Mouse (Mus musculus) heart, adult 2 months (tissue): ENCODE data around the gene Mei4. TPM values are rescaled to one million over a fixed set of nuclear protein-coding genes. Genes with fewer than 3 reads are reported as not detected.

Experiments
- DNase-seq, 2 experiments: peaks; one replicate each; pipeline ENCODE4 v3.0.0; 2021
- H3K27ac ChIP-seq: fragments of 200-600 bp; 2 replicates; pipeline ENCODE4 v1.8.1; 2022
- H3K27me3 ChIP-seq: fragments of 200-500 bp; 2 replicates; pipeline ENCODE4 v1.6.1; 2012; ENCODE audit warnings: mild to moderate bottlenecking, low read length, inconsistent platforms, mixed read lengths; ENCODE audit not compliant: control insufficient read depth, insufficient read depth
- H3K36me3 ChIP-seq: fragments of 200-500 bp; 2 replicates; pipeline ENCODE4 v1.6.1; 2012; ENCODE audit warnings: low read length, inconsistent platforms; ENCODE audit not compliant: control insufficient read depth, insufficient read depth
- H3K4me1 ChIP-seq: fragments of 200-500 bp; 2 replicates; pipeline ENCODE4 v1.6.1; 2011; ENCODE audit warnings: low read length; ENCODE audit not compliant: control insufficient read depth, insufficient read depth
- H3K4me3 ChIP-seq: fragments of 200-600 bp; 2 replicates; pipeline ENCODE4 v1.8.1; 2022
- H3K79me2 ChIP-seq: fragments of 200-500 bp; replicated peaks from 2 replicates; pipeline ENCODE4 v1.6.1; 2012; ENCODE audit warnings: mild to moderate bottlenecking, inconsistent platforms, low read length, moderate library complexity, mixed read lengths; ENCODE audit not compliant: control insufficient read depth, insufficient read depth
- H3K9ac ChIP-seq: fragments of 200-500 bp; 2 replicates; pipeline ENCODE4 v1.6.1; 2012; ENCODE audit warnings: low read depth, mild to moderate bottlenecking, control low read depth, inconsistent platforms, low read length, mixed read lengths
- CTCF ChIP-seq: fragments of 200-600 bp; IDR thresholded peaks from 2 replicates; pipeline ENCODE4 v1.8.1; 2022; ENCODE audit warnings: antibody characterized with exemption, mild to moderate bottlenecking, moderate library complexity
- EP300 ChIP-seq: fragments of 200-500 bp; IDR thresholded peaks from 2 replicates; pipeline ENCODE4 v1.6.1; 2011; ENCODE audit warnings: low read depth, low read length, control low read depth; ENCODE audit not compliant: insufficient read depth
- POLR2A ChIP-seq: fragments of 200-500 bp; IDR thresholded peaks from 2 replicates; pipeline ENCODE4 v1.6.1; 2011; ENCODE audit warnings: mild to moderate bottlenecking, low read depth, low read length, control low read depth; ENCODE audit not compliant: insufficient read depth
- WGBS: fragments of 180-500 bp; shearing (Covaris S2); methylation state at CpG from one replicate; pipeline ENCODE4 v1.1.7; 2018; 5-methylcytosine and 5-hydroxymethylcytosine counted together
- intact Hi-C: fragments of 180-260 bp; cut with DNase I; formaldehyde crosslinking; loops from one replicate; pipeline ENCODE4 v1.15.1; 2025
- polyA plus RNA-seq: library from polyadenylated mRNA; depleted of rRNA; stranded (reverse); fragments of >200 nt; gene quantifications from 2 replicates; pipeline ENCODE4 v1.2.3, GENCODE M21; 2012
- total RNA-seq, 2 experiments: library from RNA; stranded (reverse); gene quantifications; 2 replicates each; pipeline ENCODE4 v1.2.3; 2021

Gene Mei4
- total and polyA plus RNA-seq, 3 experiments = not detected

DNA sequence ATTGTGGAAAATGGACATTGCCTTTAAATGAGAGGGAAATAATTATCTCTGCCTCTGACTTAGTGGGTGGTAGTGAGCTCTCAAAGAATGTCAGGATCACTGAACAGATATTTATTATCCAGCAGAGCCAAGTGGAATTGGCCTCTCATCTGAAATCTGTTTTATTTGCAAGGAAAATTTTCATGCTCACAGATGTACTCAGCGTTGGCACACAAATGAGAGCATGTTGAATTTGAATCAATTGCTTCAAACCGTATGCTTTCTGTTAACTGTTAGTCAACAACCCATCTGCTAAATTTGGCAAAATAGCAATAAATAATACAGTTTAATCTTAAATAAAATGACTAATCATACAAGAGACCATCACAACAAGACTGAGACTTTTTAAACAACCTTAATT lies 181.0 kb downstream of the Mei4 start:
- 84% methylated on average over 2 of the region's 2 CpGs for WGBS
- no peaks in the 10 kb centered on the region for H3K27me3 ChIP-seq

DNA sequence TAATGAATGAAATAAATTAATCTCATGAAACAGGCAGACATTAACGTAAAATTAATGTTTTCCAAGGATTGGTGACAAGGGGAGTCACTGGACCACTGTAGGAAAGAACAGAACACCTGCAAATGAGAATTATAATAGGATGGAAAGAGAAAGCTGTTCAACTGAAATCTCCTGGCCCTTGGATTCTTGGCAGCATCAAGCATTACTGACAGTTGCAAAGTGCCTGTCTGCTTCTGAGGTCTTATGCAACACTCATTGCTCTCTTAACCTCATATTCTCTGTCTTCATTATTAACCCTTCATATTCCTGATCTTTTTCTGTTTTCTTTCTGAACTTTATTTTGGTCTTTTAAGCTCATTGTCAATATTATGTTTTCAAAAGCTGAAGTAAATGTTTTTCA lies 210.4 kb downstream of the Mei4 start:
- intact Hi-C loops = no loop called here
- Histone ChIP-seq H3K4me3 (no peak overlapping the region), H3K4me1 (no peaks in the 10 kb centered on the region), H3K36me3 (no peaks in the 10 kb centered on the region), H3K27me3 (no peaks in the 10 kb centered on the region), H3K9ac (no peak overlapping the region), H3K27ac (no peak overlapping the region), H3K79me2 (no peaks in the 10 kb centered on the region)
- 45% methylated on average over 1 of the region's 1 CpGs for WGBS
- TF ChIP-seq EP300 (no peak), POLR2A (no peak), CTCF (no peak)
- DNase-seq = no peak

More for the DNA sequence above, 181.0 kb downstream of the Mei4 start:
- H3K4me1 ChIP-seq = no peaks in the 10 kb centered on the region
- intact Hi-C loops = no loop called here
- H3K9ac ChIP-seq = no peak overlapping the region
- no peaks in the 10 kb centered on the region for H3K79me2 ChIP-seq
- H3K4me3 ChIP-seq = no peak overlapping the region
- TF ChIP-seq POLR2A (no peak), CTCF (no peak), EP300 (no peak)
- H3K36me3 ChIP-seq = no peaks in the 10 kb centered on the region
- H3K27ac ChIP-seq = no peak overlapping the region
- no peak for DNase-seq

DNA sequence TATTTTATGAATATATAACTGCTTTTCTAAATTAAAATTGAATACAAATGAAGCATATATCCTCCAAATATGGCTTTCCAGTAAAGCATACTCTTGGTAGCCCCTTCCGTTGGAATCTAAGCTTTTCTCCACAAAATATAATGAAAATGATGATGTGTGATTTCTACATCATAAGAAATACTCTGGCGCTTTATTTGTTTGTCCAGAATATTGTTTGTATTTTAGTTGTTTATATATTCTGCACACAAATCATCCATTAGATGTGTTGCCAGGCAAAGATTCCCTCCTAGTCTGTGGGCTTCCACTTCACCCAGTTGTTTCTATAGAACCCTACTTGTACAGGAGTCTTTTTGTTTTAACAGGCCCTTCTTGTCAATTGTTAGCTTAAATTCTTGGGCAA lies 211.8 kb downstream of the Mei4 start:
- Histone ChIP-seq H3K36me3 (no peaks in the 10 kb centered on the region), H3K79me2 (no peaks in the 10 kb centered on the region), H3K4me3 (no peak overlapping the region), H3K27ac (no peak overlapping the region), H3K27me3 (no peaks in the 10 kb centered on the region), H3K9ac (no peak overlapping the region), H3K4me1 (no peaks in the 10 kb centered on the region)
- no peak for DNase-seq
- intact Hi-C loops = no loop called here
- 85% methylated on average over 2 of the region's 2 CpGs for WGBS
- TF ChIP-seq EP300 (no peak), POLR2A (no peak), CTCF (no peak)

DNA sequence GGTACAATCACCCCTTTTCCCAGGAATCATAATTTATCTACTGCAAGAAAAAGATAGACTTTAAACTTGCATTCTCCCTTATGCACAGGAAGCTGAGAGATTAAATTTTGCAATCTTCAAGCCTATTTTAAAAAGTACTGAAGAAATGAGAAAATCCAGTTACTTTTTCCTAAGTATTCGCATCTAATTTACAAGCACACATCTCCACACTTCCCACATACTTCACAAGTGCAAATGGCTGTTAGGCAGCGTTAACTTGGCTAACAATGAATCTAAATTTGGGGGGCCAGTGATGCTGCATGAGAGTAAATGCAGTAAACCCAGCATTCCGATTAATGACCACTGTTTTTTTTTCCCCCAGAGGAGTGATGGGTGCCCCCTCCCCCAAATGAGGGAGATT lies 232.9 kb downstream of the Mei4 start:
- TF ChIP-seq POLR2A (no peak), CTCF (no peak), EP300 (no peak)

DNA sequence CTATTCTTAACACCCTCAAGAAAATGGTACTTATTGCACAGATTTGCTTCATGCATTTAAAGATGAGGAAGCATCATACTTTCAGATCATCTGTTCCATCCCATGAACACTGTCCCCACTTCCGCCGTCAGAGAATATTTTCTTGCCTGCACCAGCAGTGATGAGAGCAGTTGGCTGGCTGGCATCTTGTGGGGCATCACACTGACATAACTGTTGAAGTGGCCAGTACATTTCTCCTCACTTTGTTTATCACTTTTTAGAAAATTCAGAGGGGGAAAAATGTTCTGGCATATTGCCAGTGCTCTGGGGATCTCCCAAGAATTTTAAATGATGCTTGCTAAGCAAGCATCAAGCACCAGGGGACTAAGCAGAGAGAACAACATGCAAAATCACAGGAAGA lies 251.4 kb downstream of the Mei4 start:
- WGBS = 89% methylated on average over 2 of the region's 2 CpGs
- Histone ChIP-seq H3K4me3 (no peak overlapping the region), H3K27me3 (no peaks in the 10 kb centered on the region), H3K36me3 (no peaks in the 10 kb centered on the region), H3K9ac (no peak overlapping the region), H3K4me1 (no peaks in the 10 kb centered on the region), H3K27ac (no peak overlapping the region), H3K79me2 (no peaks in the 10 kb centered on the region)
- intact Hi-C loops = no loop called here
- TF ChIP-seq CTCF (no peak), POLR2A (no peak), EP300 (no peak)
- DNase-seq = no peak

More for the DNA sequence above, 232.9 kb downstream of the Mei4 start:
- WGBS = 63% methylated on average over 3 of the region's 3 CpGs
- H3K4me1 ChIP-seq = no peaks in the 10 kb centered on the region
- H3K36me3 ChIP-seq = no peaks in the 10 kb centered on the region
- no peak for DNase-seq
- H3K27ac ChIP-seq = no peak overlapping the region
- H3K27me3 ChIP-seq = no peaks in the 10 kb centered on the region
- no peak overlapping the region for H3K9ac ChIP-seq
- H3K79me2 ChIP-seq = no peaks in the 10 kb centered on the region
- intact Hi-C loops = no loop called here
- H3K4me3 ChIP-seq = no peak overlapping the region

DNA sequence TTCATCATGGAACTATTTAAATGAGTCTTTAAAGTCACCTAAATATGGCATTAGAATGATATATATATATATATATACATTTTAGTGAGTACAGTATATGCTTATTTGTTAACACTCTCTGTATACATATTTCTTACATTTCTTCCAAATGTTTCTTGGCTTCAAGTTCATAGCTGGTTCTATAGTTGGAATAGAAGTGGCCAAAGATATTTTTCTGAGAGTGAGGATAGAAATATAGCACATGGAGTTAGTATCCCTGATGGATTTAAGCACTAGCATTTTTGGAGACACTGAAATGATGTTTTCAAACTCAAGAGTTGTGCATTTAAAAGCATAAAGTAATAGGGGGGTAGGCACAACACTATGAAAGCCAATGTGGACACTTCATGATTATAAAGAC lies 272.6 kb downstream of the Mei4 start:
- TF ChIP-seq EP300 (no peak), CTCF (no peak), POLR2A (no peak)
- DNase-seq = no peak
- no peaks in the 10 kb centered on the region for H3K27me3 ChIP-seq
- H3K4me1 ChIP-seq = no peaks in the 10 kb centered on the region
- no peak overlapping the region for H3K9ac ChIP-seq
- no peaks in the 10 kb centered on the region for H3K79me2 ChIP-seq
- H3K4me3 ChIP-seq = no peak overlapping the region
- no peak overlapping the region for H3K27ac ChIP-seq
- intact Hi-C loops = no loop called here
- H3K36me3 ChIP-seq = no peaks in the 10 kb centered on the region
